Mouse (Mus musculus) Patski (cell line): ENCODE data around the gene Morc3. TPM values are rescaled to one million over a fixed set of nuclear protein-coding genes. Genes with fewer than 3 reads are reported as not detected.

ENCODE experiments used
- ATAC-seq: fragments of 100-300 bp; one replicate; pipeline ENCODE4 v1.8.0; 2021
- CTCF ChIA-PET: fragments of 350-600 bp; sonication (Branson Sonifier 250); formaldehyde crosslinking; loops from one replicate; lab custom pipeline; 2022; ENCODE audit warnings: inconsistent platforms; lab: Charles Lee
- POLR2A ChIA-PET: fragments of 350-600 bp; sonication (Branson Sonifier 250); formaldehyde crosslinking; loops from one replicate; lab custom pipeline; 2022; ENCODE audit warnings: antibody characterized with exemption, inconsistent platforms; lab: Charles Lee
- DNase-seq: peaks from one replicate; pipeline ENCODE4 v3.0.0-alpha.2; 2011; ENCODE audit warnings: low read depth, low spot score
- H3K27me3 ChIP-seq: fragments of 371-371 bp; one replicate; pipeline ENCODE4 v1.5.1; 2021
- CTCF ChIP-seq: fragments of 100-300 bp; IDR thresholded peaks from one replicate; pipeline ENCODE4 v1.5.1; 2021
- in situ Hi-C: fragments of 300-500 bp; cut with MboI; formaldehyde crosslinking; loops from 3 replicates; pipeline ENCODE4 v1.11.1; 2018; ENCODE audit warnings: low pct_unique_long_range_greater_than_20kb, mixed read lengths
- polyA plus RNA-seq: library from polyadenylated mRNA; unstranded; gene quantifications from one replicate; pipeline ENCODE4 v1.2.3, GENCODE M21; 2021

The Morc3 gene
- polyA plus RNA-seq, 1 experiment from 2014 or later, result 31.2 TPM

DNA sequence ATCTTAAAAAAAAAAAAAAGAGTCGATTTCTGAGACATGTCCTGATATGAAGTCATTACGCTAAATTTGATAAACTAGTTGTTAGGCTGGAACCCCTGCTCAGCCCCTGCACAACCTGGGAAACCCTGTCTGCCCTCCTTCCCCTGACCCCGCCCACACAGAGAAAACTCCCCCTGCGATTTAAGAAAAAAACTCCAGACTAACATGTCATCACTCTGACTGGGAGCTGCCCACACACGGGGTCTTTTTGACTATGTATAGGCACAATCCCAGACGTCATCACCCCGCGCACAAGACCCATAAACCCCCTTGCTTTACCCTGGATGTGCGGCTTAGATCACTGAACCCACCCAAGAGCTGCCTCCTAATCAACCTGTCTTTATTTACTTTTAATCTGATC lies 1.9 kb upstream of the Morc3 start:
- CTCF ChIA-PET, result no interaction called here
- no peak for DNase-seq
- ATAC-seq, result no peak
- in situ Hi-C loops, result no loop called here
- H3K27me3 ChIP-seq, result no peaks in the 10 kb centered on the region
- POLR2A ChIA-PET, result no interaction called here
- no peak for TF ChIP-seq CTCF

DNA sequence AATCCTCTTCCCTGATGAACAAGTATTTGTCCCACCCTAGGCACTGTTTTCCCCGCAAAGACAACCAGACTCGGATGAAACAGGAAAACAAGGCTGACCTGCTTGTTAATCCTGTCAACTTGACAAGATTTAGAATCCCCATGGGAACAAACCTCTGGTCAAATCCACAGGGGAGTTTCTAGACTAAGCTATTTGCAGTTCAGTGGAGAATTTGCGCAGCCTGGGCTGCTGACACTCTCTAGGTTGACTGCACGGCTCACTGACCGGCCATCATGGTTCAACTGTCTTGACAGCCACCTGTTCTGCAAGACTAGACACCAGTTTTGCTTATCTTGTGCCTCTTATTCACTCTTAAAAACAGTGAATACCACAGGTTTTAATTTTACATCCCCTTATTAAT lies 1.0 kb upstream of the Morc3 start:
- DNase-seq (no peak), ATAC-seq (no peak)
- TF ChIP-seq CTCF, result no peak
- CTCF ChIA-PET, result no interaction called here
- no peaks in the 10 kb centered on the region for H3K27me3 ChIP-seq
- in situ Hi-C loops, result no loop called here
- POLR2A ChIA-PET, result no interaction called here

DNA sequence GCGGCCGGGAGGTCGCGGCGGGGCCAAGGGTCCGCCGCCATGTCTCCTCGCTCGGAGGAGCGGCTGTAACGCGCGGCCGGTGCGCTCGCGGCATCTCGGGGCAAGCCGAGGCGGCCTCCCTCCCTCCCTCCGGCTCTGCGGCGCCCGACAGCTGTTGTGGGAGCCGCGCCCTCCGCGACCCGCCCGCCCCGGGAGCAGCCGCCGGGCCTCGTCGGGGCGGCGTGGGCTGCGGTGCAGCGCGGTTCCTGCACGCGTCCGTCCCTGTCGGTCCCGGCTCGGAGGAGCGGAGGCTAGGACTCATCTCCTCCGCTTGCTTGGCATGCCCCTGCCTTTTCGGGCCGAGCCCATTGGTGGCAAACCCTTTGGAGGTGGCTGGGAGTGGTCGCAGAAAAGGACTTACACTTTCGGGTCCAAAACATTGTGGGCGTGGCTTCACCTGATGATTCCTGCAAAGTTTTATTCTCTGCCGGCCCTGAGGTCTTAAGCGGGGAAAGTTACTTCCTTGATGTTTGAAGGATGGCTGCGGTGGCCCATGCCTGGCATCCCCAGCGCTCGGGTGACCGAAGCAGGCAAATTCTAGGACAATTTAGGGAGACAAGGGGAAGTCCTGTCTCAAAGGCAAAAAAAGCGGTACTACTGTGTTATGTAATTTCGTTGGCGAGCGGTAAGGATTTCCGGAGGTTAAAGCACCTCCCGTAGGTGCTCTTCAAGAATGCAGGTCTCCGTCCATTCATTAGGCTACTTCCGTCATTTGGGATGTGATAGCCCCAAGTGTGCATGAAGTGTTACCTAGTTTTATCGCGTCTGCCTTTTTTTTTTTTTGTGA lies 743 bp downstream of the Morc3 start:
- ATAC-seq (peak; percentile 63), DNase-seq (no peak)
- CTCF ChIA-PET, result no interaction called here
- POLR2A ChIA-PET, result no interaction called here
- H3K27me3 ChIP-seq, result no peaks in the 10 kb centered on the region
- no peak for TF ChIP-seq CTCF
- in situ Hi-C loops, result no loop called here

DNA sequence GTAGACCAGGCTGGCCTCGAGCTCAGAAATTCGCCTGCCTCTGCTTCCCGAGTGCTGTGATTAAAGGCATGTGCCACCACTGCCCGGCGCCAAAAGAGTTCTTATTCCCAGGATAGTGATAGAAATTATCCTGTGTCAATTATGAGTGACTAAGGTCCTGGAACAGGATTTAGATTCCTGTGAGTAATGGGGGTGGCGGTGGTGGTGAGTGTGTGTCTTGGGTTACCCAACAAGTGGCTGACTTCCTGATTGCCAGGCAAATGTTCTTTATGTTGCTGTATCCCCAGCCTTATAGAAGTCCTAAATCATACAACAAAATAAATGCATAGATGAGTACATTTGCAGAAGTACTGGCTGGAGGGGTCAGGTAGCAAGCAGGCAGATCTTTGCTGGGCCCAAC lies 1.6 kb downstream of the Morc3 start:
- ChIA-PET POLR2A (no interaction called here), CTCF (interaction anchor here (0.9 kb wide), 1 partner anchor 11 kb away, joined by 3 read pairs; no protein-coding TSS in a partner anchor)
- DNase-seq (no peak), ATAC-seq (no peak)
- TF ChIP-seq CTCF, result no peak
- H3K27me3 ChIP-seq, result no peaks in the 10 kb centered on the region
- in situ Hi-C loops, result no loop called here

DNA sequence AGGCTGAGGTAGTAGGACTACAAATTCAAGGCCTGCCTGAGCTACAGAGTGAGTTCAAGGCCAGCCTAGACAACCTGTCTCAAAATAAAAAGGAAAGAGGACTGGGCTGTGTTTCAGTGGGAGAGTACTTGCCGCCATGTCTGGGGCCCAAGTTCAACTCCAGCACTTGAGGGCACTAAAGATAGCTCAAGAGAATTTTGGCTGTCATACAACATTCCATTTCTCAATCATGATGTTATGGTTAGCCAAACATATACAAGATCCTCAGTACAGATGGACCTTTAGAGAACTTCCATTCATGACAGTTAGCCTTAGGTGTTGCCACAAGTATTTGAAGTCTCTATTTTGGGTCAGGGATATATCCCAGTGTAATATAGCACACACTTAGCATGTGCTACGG lies 2.2 kb downstream of the Morc3 start:
- ATAC-seq, result no peak
- no peak for TF ChIP-seq CTCF
- CTCF ChIA-PET, result interaction anchor here (0.9 to 1.0 kb wide), 2 partner anchors 10 to 25 kb away, joined by 3 read pairs; no protein-coding TSS in a partner anchor
- no peak for DNase-seq
- in situ Hi-C loops, result no loop called here
- no peaks in the 10 kb centered on the region for H3K27me3 ChIP-seq
- POLR2A ChIA-PET, result interaction anchor here (0.5 to 0.7 kb wide), 2 partner anchors 20 to 81 kb away, joined by 3 to 4 read pairs; no protein-coding TSS in a partner anchor

DNA sequence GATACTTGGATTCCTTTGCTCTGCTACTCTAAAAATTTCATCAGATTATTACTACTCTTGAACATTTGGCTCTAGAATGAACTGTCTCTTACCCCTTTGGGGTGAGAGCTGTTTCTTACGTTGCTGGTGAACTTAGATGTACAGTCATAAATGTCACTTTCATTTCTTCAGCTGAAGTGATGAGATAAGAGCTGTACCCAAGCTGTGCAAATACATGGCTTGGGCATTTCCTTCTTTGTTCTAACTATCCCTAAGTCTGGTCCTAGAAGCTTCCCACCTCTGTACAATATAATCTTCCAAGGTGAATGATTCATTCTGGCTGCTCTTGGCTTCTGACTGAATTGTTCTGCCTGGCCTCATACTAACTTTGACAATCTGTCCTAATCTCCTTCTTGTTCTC lies 7.1 kb downstream of the Morc3 start:
- CTCF ChIA-PET, result no interaction called here
- no peak for DNase-seq
- H3K27me3 ChIP-seq, result no peaks in the 10 kb centered on the region
- POLR2A ChIA-PET, result no interaction called here
- in situ Hi-C loops, result no loop called here
- no peak for TF ChIP-seq CTCF
- ATAC-seq, result no peak

DNA sequence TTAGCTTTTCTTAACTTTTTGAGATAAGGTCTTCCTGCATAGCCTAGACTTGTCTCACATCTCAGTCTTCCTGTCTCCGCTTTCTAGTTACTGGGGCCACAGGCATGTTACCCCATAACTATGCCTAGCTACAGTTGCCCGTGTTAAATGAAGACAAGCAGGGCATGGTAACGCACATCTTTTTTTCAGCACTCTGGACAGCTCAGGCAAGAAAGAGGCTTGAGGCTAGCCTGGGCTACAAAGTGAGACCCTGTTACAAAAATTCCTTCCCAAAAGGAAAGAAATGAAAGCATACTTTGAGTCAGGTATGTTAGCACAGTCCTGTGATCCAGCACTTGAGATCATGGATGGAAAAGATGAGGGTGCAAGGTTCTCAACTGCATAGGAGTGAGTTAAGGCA lies 18.6 kb downstream of the Morc3 start:
- no peaks in the 10 kb centered on the region for H3K27me3 ChIP-seq
- ChIA-PET POLR2A (no interaction called here), CTCF (interaction anchor here (1.0 to 1.6 kb wide), 2 partner anchors 10 to 12 kb away, joined by 3 to 5 read pairs; no protein-coding TSS in a partner anchor)
- no peak for ATAC-seq
- TF ChIP-seq CTCF, result no peak
- in situ Hi-C loops, result no loop called here
- no peak for DNase-seq

DNA sequence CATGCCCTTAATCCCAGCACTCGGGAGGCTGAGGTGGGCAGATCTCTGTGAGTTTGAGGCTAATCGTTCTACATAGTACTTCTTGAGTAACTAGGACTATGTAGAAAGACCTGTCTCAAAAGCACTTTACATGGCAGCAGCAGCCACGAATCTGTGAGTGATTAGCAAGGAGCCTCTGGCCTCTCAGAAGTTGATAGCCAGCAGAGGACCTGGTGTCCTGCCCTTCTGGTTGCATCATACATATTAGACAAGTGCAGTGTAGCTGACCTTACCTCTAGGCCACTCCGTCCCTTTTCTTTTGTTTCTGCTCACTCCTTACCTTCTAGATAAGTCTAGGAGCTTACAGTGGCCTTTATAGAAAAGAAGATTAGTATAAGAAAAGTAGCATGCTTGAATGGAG lies 28.0 kb downstream of the Morc3 start:
- DNase-seq, result no peak
- TF ChIP-seq CTCF, result no peak
- POLR2A ChIA-PET, result no interaction called here
- H3K27me3 ChIP-seq, result no peaks in the 10 kb centered on the region
- no peak for ATAC-seq
- in situ Hi-C loops, result no loop called here
- CTCF ChIA-PET, result no interaction called here

DNA sequence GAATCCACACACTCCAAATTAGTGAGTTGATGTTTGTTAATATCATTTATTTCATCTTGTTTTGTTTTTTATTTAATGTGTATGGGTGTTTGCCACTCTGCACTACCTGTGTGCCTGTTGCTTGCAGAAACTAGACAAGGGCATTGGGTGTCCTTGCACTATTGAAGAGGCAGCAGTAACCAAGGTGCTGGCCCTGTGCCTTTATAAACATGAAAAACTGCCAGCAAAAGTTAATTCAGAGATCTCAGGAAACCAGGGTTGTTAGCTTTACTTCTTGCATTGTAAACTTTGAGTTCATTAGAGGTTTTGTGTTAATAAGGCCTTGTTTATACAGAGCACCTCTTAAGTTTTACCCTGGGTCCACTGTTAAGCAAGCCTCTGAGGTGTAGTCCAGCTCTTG lies 28.8 kb downstream of the Morc3 start:
- no peak for TF ChIP-seq CTCF
- in situ Hi-C loops, result no loop called here
- H3K27me3 ChIP-seq, result no peaks in the 10 kb centered on the region
- ATAC-seq (no peak), DNase-seq (no peak)
- ChIA-PET POLR2A (no interaction called here), CTCF (interaction anchor here (0.7 to 1.0 kb wide), 2 partner anchors 10 to 13 kb away, joined by 3 read pairs; no protein-coding TSS in a partner anchor)

DNA sequence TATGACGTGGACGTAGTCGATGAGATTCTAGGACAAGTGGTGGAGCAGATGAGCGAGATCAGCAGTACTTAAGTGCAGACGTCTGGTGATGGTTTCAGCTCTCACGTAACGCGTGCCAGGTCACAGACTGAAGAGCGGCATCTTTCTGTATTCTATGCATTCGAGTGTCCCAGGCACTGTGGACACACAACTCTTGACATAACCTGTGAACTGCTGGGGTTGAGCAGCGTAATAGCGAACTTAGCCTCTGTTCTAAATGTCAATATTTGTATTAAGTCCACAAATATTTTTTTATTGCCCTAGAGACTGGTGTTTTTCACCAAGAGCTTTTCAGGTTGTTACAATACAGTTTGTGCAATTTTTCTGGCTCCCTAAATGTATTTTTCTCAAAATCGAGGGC lies 42.9 kb downstream of the Morc3 start:
- ATAC-seq (no peak), DNase-seq (no peak)
- H3K27me3 ChIP-seq, result no peaks in the 10 kb centered on the region
- CTCF ChIA-PET, result no interaction called here
- in situ Hi-C loops, result no loop called here
- no peak for TF ChIP-seq CTCF
- POLR2A ChIA-PET, result no interaction called here

DNA sequence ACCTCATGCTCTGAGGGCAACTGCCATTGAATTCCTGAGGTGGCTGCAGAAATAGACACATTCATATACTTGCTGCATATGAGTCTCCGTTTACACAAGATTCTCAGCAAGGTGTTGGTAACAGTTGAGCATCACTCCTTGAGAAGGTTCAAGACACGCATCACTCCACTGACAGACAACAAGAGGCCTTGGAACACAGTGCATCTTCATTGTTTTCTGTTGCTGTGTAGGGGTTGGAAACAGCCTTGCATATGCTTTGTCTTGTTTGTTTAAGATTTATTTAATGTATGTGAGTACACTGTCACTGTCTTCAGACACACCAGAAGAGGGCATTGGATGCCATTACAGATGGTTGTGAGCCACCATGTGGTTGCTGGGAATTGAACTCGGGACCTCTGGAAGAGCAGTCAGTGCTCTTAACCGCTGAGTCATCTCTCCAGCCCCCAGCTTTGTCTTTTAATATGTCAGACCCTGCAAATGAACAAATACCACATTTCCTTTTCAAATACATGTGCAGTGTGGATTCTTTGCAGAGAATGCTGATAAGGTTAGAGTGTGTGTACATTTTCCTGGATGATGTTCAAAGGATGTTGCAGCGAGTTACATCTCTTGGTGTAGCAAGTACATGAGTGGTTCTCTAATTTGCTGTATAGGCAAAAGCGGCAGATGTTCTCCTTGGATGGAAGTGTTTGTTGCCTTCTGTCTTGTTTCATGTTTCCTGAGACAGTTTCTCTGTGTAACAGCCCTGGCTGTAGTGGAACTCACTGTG lies 45.9 kb downstream of the Morc3 start:
- CTCF ChIA-PET, result no interaction called here
- POLR2A ChIA-PET, result no interaction called here
- ATAC-seq (no peak), DNase-seq (no peak)
- no peaks in the 10 kb centered on the region for H3K27me3 ChIP-seq
- TF ChIP-seq CTCF, result no peak
- in situ Hi-C loops, result no loop called here
